ENCODE assay signal across 8 mouse cellular contexts in genomic region chr4:40279276-40279900, GRCm38 (mm10). TPM values are rescaled to one million over a fixed set of nuclear protein-coding genes. Genes with fewer than 3 reads are reported as not detected.
DNase-seq lines count a peak whose midpoint lies in the region; ATAC-seq and TF ChIP-seq lines count a peak whose summit lies in the region.

Gene Ndufb6 (minus strand): TSS chr4:40279421.

- H3K27me3 ChIP-seq in G1E (ENCODE audit: insufficient read depth, low read length), result no peaks in the 10 kb centered on the region
- no peaks in the 10 kb centered on the region for H3K27me3 ChIP-seq in forebrain, postnatal 0 days (ENCODE audit: insufficient read depth, low read length)
- no peaks in the 10 kb centered on the region for H3K27me3 ChIP-seq in lung, embryonic 15.5 days

- no peaks in the 10 kb centered on the region for H3K9me3 ChIP-seq in G1E (replicated peaks)
- no peaks in the 10 kb centered on the region for H3K9me3 ChIP-seq in forebrain, postnatal 0 days (ENCODE audit: low read length)
- no peaks in the 10 kb centered on the region for H3K9me3 ChIP-seq in lung, embryonic 15.5 days

- 1% methylated on average over 36 of the region's 36 CpGs for WGBS in forebrain, postnatal 0 days
- WGBS in lung, embryonic 15.5 days, result under 1% methylated on average over 36 of the region's 36 CpGs

- ATAC-seq in G1E (ENCODE audit: extremely low read depth, insufficient number of reproducible peaks, low FRiP score, poor library complexity, severe bottlenecking), result peak; percentile 80
- peak; percentile 96 for ATAC-seq in forebrain, postnatal 0 days
- peak; percentile 98 for ATAC-seq in lung, embryonic 15.5 days (ENCODE audit: borderline replicate concordance, extremely low read depth, low FRiP score, low TSS enrichment)

- DNase-seq in G1E (ENCODE audit: low spot score), result peak; percentile 85
- peak; percentile 92 to 96 for DNase-seq in cerebellum, adult 18-20 months
- DNase-seq in forebrain, postnatal 0 days, result peak; percentile 97
- DNase-seq in heart, postnatal 4 days, result peak; percentile 98
- DNase-seq in layer of hippocampus, adult 8-10 months (ENCODE audit: low spot score in 2 of 2), result peak; percentile 87 to 89
- peak; percentile 89 for DNase-seq in ovary, adult 18-20 months (ENCODE audit: low spot score)
- DNase-seq in thymus, postnatal 0 days (ENCODE audit: low spot score), result peak; percentile 95

- peaks cover 27% of the 10 kb centered on the region for H3K4me1 ChIP-seq in G1E (ENCODE audit: insufficient read depth, low read depth, low read length)
- H3K4me1 ChIP-seq in forebrain, postnatal 0 days (ENCODE audit: insufficient read depth), result no peaks in the 10 kb centered on the region
- peaks cover 9% of the 10 kb centered on the region for H3K4me1 ChIP-seq in lung, embryonic 15.5 days

- H3K9ac ChIP-seq in forebrain, postnatal 0 days, result peak within 1 kb of the TSS; percentile 80
- peak within 1 kb of the TSS; percentile 86 for H3K9ac ChIP-seq in lung, embryonic 15.5 days

- peak within 1 kb of the TSS; percentile 84 for H3K4me2 ChIP-seq in forebrain, postnatal 0 days (ENCODE audit: low read depth)
- H3K4me2 ChIP-seq in lung, embryonic 15.5 days, result peak within 1 kb of the TSS; percentile 72

- peaks cover 29% of the 10 kb centered on the region for H3K36me3 ChIP-seq in G1E (replicated peaks)
- peaks cover 11% of the 10 kb centered on the region; the same call in 1 of the 2 replicates for H3K36me3 ChIP-seq in forebrain, postnatal 0 days (ENCODE audit: insufficient read depth)
- H3K36me3 ChIP-seq in lung, embryonic 15.5 days, result 0 out of 2 replicates have a peak, but pooled peaks cover 10% of the 10 kb centered on the region

- H3K4me3 ChIP-seq in G1E (ENCODE audit: low read depth, low read length), result peak within 1 kb of the TSS; percentile 97
- peak within 1 kb of the TSS; percentile 79 for H3K4me3 ChIP-seq in forebrain, postnatal 0 days (ENCODE audit: low read depth, low read length)
- peak within 1 kb of the TSS; percentile 95 for H3K4me3 ChIP-seq in lung, embryonic 15.5 days

- no peak for TF ChIP-seq CTCF in G1E (IDR thresholded peaks at IDR 0.05; ENCODE audit: low read depth, low read length)
- no peak for TF ChIP-seq CTCF in forebrain, postnatal 0 days (IDR thresholded peaks at IDR 0.05; ENCODE audit: low read depth)

- H3K27ac ChIP-seq in forebrain, postnatal 0 days (ENCODE audit: low read depth, low read length), result 0 out of 2 replicates have a peak within 1 kb of the TSS, but pooled peaks have one; percentile 35
- H3K27ac ChIP-seq in lung, embryonic 15.5 days, result peak within 1 kb of the TSS; percentile 83

RNA-seq across cellular contexts. Expression of gene Ndufb6, which starts in this region (rescaled TPM):
- 31.5 and 37.4 TPM in 2 replicates for total RNA-seq in G1E (2014; fragmentation: Nextera tagmentation)
- 82.0 and 91.4 TPM in 2 replicates for total RNA-seq in G1E (2017)
- 176 and 177 TPM in 2 replicates for polyA plus RNA-seq in G1E (2012)
- total RNA-seq in forebrain, postnatal 0 days (2014; rRNA removed), result 187 and 250 TPM in 2 replicates
- polyA plus RNA-seq in forebrain, postnatal 0 days (2015; fragmentation: Nextera tagmentation; extraction: Ambion mirVana), result 392 and 475 TPM in 2 replicates
- 100 to 1,000 TPM; 396 to 411 TPM for total RNA-seq in heart, postnatal 4 days (2021)
- total RNA-seq in layer of hippocampus, adult 8-10 months (2022), result 100 to 1,000 TPM; 158 to 176 (median 167) TPM
- polyA plus RNA-seq in lung, embryonic 15.5 days (2015; fragmentation: Nextera tagmentation; extraction: Ambion mirVana), result 288 and 314 TPM in 2 replicates
- polyA plus RNA-seq in thymus, postnatal 0 days (2015; fragmentation: Nextera tagmentation; extraction: Ambion mirVana), result 352 and 368 TPM in 2 replicates

Comparison
In these comparisons a context has a peak if more than half of its experiments do, and no peak if none do; other contexts are left out.
1. Peak in every context shown above with its lines: DNase-seq, ATAC-seq, H3K4me3 ChIP-seq and H3K27ac ChIP-seq.